Mouse (Mus musculus): ENCODE measurements at regions not wholly inside any gene's neighbourhood (a gene's known extent, or its start where the extent isn't known, plus 50 kb on each side); places are given as distances from the start of the nearest gene placed in this dataset.

GRCm38 (mm10) chr7:93007721-93008120 is 71.9 kb upstream of the Fam181b start:
- TF ChIP-seq CTCF (IDR thresholded peaks at IDR 0.05; ENCODE audit: low read depth, low read length): no peak
- no peak for TF ChIP-seq POLR2A (IDR thresholded peaks at IDR 0.05; ENCODE audit: extremely low read depth, insufficient read depth, low read length)
